Mouse (Mus musculus): Measurements from ENCODE around the gene Haus4.
A peak's percentile ranks its signal among the peaks of the same experiment; 100 is the strongest.

Gene Haus4

GRCm38 (mm10) chr14:54494234-54494633 lies 60.2 kb downstream of the Haus4 start:
- peak; percentile 45 to 73 for DNase-seq

GRCm38 (mm10) chr14:54493236-54493635 lies 61.2 kb downstream of the Haus4 start:
- no peak for DNase-seq

GRCm38 (mm10) chr14:54492345-54493131 lies 61.9 kb downstream of the Haus4 start:
- DNase-seq, result no peak
